Mouse (Mus musculus): ENCODE results near the gene Gm49320. TPM values are rescaled to one million over a fixed set of nuclear protein-coding genes. Genes with fewer than 3 reads are reported as not detected.
A peak's percentile ranks its signal among the peaks of the same experiment; 100 is the strongest.

Gm49320 gene
- total RNA-seq, 4 experiments from 2014 or later: 1.0 to 7.5 (median 3.6) TPM

DNA sequence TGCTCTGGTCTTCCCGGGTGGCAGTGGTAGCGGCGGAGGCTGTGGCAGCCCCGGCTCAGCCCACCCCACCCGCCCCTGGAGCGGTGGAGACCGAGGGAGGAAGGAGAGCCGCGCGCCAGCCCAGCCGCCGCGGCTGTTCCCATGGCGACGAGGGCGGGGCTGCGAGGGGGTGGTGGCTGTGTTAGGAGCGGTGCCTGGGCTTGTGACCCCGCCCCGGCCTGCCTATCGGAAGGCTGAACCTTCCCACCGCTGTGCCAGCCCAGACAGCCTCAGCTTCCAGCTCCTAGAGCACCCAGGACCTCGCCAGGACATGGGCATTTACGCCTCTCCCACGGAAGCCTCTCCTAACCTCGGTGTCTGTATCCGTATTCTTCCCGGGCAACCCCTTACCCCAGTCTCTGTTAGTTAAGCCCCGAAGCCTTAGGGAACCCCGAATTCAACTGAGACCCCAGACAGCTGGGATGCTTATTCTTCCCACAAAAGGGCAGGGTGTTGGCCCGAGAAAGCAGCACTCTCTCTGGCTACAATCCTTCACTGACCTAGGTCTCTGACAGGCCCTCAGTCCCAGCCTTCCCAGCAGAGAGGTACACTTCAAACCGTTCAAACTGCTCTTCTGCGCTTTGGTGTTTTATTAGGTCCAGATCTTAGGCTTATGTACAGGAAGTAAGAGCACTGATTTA is 20.6 kb downstream of the Gm49320 start, which contains the start of gene Ctxn1:
Gene Ctxn1 (minus strand): TSS at position 150 of the 680 bp plus-strand sequence.
- DNase-seq: peak; percentile 92

DNA sequence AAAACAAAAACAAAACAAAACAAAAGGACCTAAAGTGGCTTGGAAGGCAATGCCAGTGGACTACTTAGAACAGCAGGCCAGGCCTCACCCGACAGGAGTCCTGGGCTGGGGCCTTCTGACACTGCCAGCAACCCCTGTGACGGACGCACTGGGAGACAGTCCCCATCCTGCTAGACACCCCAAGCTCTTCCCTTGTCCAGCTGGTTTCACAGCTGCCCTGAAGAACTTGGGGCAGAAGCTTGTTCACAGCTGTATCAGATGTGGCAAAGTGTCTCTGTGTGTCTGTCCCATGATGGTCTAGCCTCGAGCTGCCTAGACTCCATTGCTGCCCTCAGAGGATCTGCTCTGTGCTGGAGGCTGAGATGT is 21.1 kb downstream of the Gm49320 start:
- DNase-seq: no peak

DNA sequence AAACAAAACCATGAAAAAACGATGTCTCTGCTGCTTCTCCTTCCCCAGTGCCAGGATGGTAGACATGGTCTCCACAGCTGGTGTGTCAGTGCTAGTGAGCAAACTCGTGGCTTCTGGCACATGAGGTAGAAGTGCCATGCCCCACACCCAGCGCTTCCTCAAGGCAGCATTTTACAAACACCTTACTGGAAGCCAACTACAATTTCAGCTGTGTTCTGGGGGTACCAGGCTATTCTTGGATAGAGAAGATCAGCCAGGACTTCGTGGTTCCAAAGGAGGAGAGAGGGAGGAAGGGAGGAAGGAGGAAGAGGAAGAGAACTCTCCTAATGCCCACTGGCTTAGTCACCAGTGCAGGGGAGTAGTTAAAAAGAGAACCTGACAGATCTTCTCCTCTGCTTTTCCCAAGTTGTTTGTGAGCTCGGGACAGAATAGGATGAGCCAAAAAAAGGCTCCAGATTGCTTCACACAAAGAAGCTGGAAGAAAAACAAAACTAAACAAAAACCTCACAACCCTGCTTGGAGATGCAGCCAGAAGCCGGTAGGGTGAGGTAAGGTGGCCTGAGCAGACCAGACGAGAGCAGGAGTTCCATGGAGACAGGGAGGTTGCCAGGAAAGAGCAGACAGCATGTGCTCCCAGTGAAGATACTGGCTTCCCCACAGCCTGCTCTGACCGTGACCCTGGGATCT is 24.6 kb downstream of the Gm49320 start:
- no peak for DNase-seq

DNA sequence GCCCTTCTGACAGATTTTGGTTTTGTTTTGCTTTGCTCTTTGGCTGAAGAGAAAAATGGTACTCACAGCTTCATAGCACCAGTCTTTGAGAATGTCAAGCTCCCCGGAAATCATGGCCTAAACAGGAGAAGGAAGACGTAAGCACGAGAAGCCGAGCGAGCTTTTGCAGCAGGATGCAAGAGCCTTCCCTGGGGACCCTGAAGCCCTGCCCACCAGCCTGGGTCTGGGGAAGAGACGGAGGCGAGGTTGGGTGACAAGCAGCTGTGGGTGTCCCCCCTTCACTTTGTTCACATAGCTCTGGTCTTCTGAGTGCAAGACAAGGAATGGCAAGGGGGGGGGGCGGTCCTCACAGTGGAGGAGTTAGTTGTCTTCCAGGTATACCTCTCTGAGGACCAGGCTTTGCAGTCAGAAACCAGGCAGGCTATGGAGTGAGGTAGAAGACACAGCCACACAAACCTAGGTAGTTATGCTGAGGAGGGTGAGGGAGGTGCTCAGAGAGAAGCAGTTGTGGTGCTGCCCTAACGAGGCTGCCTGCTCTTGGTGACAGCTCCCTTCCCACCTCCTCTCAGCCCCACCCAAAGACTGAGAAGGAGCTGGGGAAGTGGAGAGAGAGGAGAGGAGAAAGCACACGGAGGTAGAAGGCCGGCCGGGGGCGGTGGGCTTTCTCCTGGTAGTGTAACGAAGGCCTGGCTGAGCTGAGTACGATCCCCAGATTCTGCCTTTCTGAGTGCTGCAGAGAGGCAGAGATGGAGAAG is 26.7 kb downstream of the Gm49320 start:
- no peak for DNase-seq

DNA sequence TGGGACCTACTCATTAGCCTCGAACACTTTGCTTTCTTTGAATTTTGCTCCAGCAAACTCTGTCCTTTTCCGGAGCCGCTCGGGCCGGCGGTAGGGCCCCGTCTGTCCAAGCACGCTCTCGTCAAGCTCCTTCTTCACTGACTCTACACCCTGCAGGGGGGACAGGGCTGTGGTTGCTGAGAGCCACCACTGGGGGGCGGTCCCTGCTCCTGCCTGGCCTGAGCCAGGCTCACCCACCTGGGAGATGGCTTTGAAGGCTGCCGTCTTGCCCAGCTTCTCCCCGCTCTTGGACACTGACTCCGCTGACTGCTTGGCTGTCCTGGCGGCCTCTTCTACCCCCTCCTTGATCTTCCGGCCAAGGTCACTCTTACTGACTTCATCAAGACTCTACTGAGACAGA is 29.0 kb downstream of the Gm49320 start:
- peak; percentile 9 for DNase-seq

DNA sequence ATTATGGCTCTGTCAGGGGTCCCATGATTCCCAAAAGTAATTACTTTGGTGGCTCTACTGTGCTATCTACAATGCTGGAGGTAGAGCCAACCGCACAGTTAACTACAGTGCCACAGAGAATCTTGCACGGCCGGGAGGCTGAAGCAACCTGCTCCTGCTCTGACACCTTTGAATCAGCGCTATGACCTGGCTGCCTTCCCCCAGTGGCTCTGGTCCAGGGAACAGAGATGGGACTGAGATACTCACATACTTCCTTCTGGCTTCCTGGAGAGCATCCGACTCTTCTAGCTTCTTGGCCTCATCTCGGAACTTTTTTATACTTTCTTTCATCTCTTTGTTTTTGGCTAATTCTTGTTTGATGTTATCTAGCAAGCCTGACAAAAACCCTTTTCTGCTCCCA is 30.9 kb downstream of the Gm49320 start:
- no peak for DNase-seq

DNA sequence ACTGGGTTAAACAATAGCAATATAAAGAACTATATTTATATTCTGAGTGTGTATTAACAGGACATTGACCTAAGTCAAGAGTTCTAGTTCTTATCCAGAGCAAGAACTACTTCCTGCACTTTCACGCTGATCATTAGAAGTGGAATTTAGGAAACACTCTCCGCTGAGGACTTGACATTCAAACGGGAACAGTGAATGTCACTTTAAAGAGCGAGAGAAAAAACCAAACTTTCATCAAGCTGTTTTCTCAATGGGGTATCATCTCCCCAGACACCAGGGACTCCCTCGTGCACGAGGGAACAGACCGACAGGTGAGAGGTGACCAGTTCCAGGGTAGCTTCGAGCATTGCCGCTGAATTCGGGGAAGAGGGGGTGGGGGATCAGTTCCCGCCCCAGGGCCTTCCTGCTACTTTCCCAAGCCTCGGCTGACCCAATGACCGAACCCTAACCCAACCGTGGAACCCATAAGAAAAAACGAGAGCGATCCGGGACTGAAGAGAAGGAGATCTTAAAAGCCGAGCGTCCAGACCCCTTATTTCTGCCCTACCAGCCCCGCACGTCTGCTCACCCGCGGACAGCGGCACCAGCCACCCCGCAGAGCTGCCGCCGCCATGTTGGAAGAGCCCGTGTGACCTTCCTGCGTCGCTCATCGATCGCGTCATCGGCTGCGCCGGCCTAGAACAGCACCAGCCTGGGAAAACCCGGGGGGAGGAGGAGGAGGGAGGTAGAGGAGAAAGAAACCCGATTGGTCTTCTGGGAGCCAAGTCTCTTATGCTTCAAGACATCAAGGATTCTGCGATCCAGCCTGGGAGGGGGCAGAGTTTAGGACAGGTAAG is 36.8 kb downstream of the Gm49320 start, which contains the start of gene Timm44:
Gene Timm44 (minus strand): TSS at position 639 of the 836 bp plus-strand sequence.
- DNase-seq: peak; percentile 95

DNA sequence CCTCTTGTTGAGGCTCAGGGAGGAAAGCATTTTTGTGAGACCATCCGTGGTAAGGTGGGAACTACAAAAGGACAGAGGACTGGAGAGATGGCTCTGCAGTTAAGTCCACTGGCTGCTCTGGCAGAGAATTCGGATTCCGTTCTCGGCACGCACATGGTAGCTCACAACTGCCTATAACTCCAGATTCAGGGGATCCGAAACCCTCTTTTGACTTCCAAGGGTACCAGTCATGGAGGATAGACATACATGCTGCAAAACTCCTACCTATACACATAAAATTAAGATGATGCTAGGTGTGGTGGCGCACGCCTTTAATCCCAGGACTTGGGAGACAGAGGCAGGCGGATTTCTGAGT is 37.4 kb downstream of the Gm49320 start:
- no peak for DNase-seq

DNA sequence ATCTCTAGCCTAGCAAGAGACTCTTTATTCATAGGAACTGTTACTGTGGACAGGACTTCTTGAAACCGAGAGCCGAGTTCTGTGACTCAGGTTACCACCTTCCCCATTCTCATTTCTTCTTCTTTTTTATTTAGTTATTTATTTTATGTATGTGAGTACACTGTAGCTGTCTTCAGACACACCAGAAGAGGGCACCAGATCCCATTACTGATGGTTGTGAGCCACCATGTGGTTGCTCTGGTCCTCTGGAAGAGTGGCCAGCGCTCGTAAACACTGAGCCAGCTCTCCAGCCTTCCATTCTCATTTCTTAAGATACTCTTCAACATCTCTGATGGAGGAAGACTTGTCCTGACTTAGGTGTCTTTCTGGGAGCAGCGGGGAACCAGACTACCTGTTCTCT is 54.1 kb downstream of the Gm49320 start:
- DNase-seq: no peak

DNA sequence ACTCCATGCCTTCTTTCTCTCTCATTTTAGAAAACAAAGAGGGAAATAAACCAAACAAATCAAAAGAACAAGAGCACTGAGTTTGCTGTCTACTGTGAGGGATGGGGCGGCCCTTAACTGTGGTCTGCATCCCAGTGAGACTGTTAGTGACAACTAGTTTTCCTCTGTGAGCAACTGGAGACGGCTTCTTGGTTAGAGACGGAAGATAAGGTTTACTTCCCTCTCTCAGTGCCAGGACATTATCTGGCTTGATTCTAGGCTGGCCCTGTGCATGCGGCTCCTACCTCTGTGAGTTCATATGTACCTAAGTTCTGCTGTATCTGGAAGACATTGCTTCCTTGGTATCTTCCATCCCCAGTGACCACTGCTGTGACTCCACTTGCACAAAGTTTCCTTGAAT is 59.2 kb downstream of the Gm49320 start:
- no peak for DNase-seq

Other genes starting within 250 kb of the Gm49320 start
- 1 to 10 TPM; 1.2 to 4.3 (median 2.1) TPM for gene Cd209f, start 133.0 kb upstream of the Gm49320 start, total RNA-seq (2022)
- 1 to 10 TPM in 1 of 4 experiments, under 1 TPM in 3; 0.35 to 1.2 (median 0.67) TPM for gene Cd209g, start 104.8 kb upstream of the Gm49320 start, total RNA-seq (2022)
- 10 to 100 TPM; 40.0 to 81.6 (median 54.5) TPM for gene Evi5l, start 72.3 kb upstream of the Gm49320 start, total RNA-seq (2022)
- 10 to 100 TPM in 2 of 4 experiments, 1 to 10 TPM in 2; 5.8 to 12.8 (median 9.8) TPM for gene Prr36, start 21.4 kb upstream of the Gm49320 start, total RNA-seq (2022)
- gene Lrrc8e, start 12.0 kb upstream of the Gm49320 start, total RNA-seq (2022): 10 to 100 TPM; 27.4 to 59.1 (median 32.8) TPM
- gene Map2k7, start 125 bp upstream of the Gm49320 start, total RNA-seq (2022): 100 to 1,000 TPM in 3 of 4 experiments, 10 to 100 TPM in 1; 90.9 to 127 (median 124) TPM
- gene Tgfbr3l, start 9.3 kb downstream of the Gm49320 start, total RNA-seq (2022): 10 to 100 TPM in 3 of 4 experiments, 1 to 10 TPM in 1; 8.9 to 50.3 (median 28.2) TPM
- 10 to 100 TPM; 32.5 to 39.9 (median 35.6) TPM for gene Snapc2, start 14.2 kb downstream of the Gm49320 start, total RNA-seq (2022)
- 10 to 100 TPM in 2 of 4 experiments, 1 to 10 TPM in 2; 6.9 to 13.5 (median 11.0) TPM for gene Ctxn1, start 20.4 kb downstream of the Gm49320 start, total RNA-seq (2022)
- gene Timm44, start 37.0 kb downstream of the Gm49320 start, total RNA-seq (2022): 100 to 1,000 TPM in 2 of 4 experiments, 10 to 100 TPM in 2; 89.7 to 126 (median 102) TPM
- gene Ccl25, start 86.3 kb downstream of the Gm49320 start, total RNA-seq (2022): 10 to 100 TPM; 16.2 to 23.5 (median 16.9) TPM
- 100 to 1,000 TPM in 1 of 4 experiments, 10 to 100 TPM in 3; 77.7 to 108 (median 85.4) TPM for gene Elavl1, start 86.5 kb downstream of the Gm49320 start, total RNA-seq (2022)

Measured in adrenal gland, adult 8-10 months (tissue).